Mouse (Mus musculus) lung, postnatal 0 days (tissue): ENCODE results near the gene Rerg.

Experiments used
- CTCF ChIP-seq: IDR thresholded peaks from 2 replicates; pipeline ENCODE4 v1.5.1; 2016; ENCODE audit warnings: antibody characterized with exemption, mild to moderate bottlenecking
- EP300 ChIP-seq: IDR thresholded peaks from 2 replicates; pipeline ENCODE4 v1.6.1; 2016; ENCODE audit warnings: antibody characterized with exemption, mild to moderate bottlenecking, control low read depth

- no peak for TF ChIP-seq CTCF
- no peak for TF ChIP-seq EP300
Observed at GRCm38 (mm10) chr6:137087470-137087869, 82.8 kb downstream of the Rerg start.
